In the genomic region with DNA sequence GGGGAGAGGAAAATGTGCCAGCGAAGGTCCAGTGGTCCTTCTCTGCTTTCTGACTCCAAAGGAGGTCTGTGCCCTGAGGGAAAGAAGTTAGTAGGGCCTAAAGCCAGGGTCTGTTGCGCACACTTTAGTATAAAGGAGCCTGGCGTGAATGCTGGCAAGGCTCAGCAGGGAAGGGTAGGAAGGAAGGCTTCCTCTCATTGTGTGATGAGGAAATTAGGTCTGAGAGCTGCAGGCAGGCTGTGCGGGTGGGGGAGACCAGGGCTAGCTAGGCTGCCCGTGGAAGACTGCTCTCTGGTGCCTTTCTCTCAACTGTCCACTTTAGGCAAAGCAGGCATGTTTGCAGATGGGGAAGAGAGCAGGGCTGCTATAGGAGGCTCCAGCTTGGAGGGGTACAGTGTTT, we compare ENCODE assay signal across 8 mouse cellular contexts. TPM values are rescaled to one million over a fixed set of nuclear protein-coding genes. Genes with fewer than 3 reads are reported as not detected.
DNase-seq lines count a peak whose midpoint lies in the region; ATAC-seq lines count a peak whose summit lies in the region.

No protein-coding gene starts in this region.

- WGBS in liver, embryonic 12.5 days (ENCODE audit: insufficient replicate concordance), result 51% methylated on average over 5 of the region's 5 CpGs
- WGBS in liver, embryonic 11.5 days, result 64% methylated on average over 5 of the region's 5 CpGs
- WGBS in hindbrain, embryonic 12.5 days, result 30% methylated on average over 5 of the region's 5 CpGs
- 46% methylated on average over 5 of the region's 5 CpGs for WGBS in limb, embryonic 15.5 days
- 61% methylated on average over 5 of the region's 5 CpGs for WGBS in stomach, embryonic 15.5 days

- peak overlapping the region; percentile 22; the same call in 1 of the 2 replicates for H3K27ac ChIP-seq in liver, embryonic 12.5 days
- no peak overlapping the region for H3K27ac ChIP-seq in liver, embryonic 11.5 days (ENCODE audit: low read depth, low read length)
- peak overlapping the region; percentile 8; the same call in 1 of the 2 replicates for H3K27ac ChIP-seq in hindbrain, embryonic 12.5 days
- peak overlapping the region; percentile 65; the same call in 1 of the 2 replicates for H3K27ac ChIP-seq in limb, embryonic 15.5 days
- H3K27ac ChIP-seq in stomach, embryonic 15.5 days, result peak overlapping the region; percentile 75

- H3K9ac ChIP-seq in liver, embryonic 12.5 days, result no peak overlapping the region
- H3K9ac ChIP-seq in liver, embryonic 11.5 days (ENCODE audit: low read depth, low read length), result no peak overlapping the region
- no peak overlapping the region for H3K9ac ChIP-seq in hindbrain, embryonic 12.5 days
- H3K9ac ChIP-seq in limb, embryonic 15.5 days, result no peak overlapping the region
- H3K9ac ChIP-seq in stomach, embryonic 15.5 days, result no peak overlapping the region

- H3K4me2 ChIP-seq in liver, embryonic 12.5 days, result no peak overlapping the region
- H3K4me2 ChIP-seq in liver, embryonic 11.5 days, result no peak overlapping the region; the same call in 1 of the 2 replicates
- H3K4me2 ChIP-seq in hindbrain, embryonic 12.5 days (replicated peaks), result no peak overlapping the region
- H3K4me2 ChIP-seq in limb, embryonic 15.5 days, result no peak overlapping the region
- H3K4me2 ChIP-seq in stomach, embryonic 15.5 days, result no peak overlapping the region

- no peak for ATAC-seq in liver, embryonic 12.5 days
- no peak for ATAC-seq in liver, embryonic 11.5 days (replicated peaks; ENCODE audit: low FRiP score)
- no peak for ATAC-seq in hindbrain, embryonic 12.5 days (ENCODE audit: low FRiP score)
- no peak for ATAC-seq in limb, embryonic 15.5 days (ENCODE audit: insufficient number of reproducible peaks, low FRiP score, low TSS enrichment, low read depth)
- ATAC-seq in stomach, embryonic 15.5 days (ENCODE audit: insufficient read depth, low FRiP score, low read depth), result no peak

- H3K4me3 ChIP-seq in liver, embryonic 12.5 days, result no peak overlapping the region
- no peak overlapping the region for H3K4me3 ChIP-seq in liver, embryonic 11.5 days (ENCODE audit: low read depth, low read length)
- no peak overlapping the region for H3K4me3 ChIP-seq in hindbrain, embryonic 12.5 days
- no peak overlapping the region for H3K4me3 ChIP-seq in limb, embryonic 15.5 days
- no peak overlapping the region for H3K4me3 ChIP-seq in stomach, embryonic 15.5 days (replicated peaks)

- no peaks in the 10 kb centered on the region for H3K27me3 ChIP-seq in liver, embryonic 12.5 days (replicated peaks)
- H3K27me3 ChIP-seq in liver, embryonic 11.5 days (replicated peaks; ENCODE audit: control insufficient read depth, insufficient read depth, low read length), result no peaks in the 10 kb centered on the region
- no peaks in the 10 kb centered on the region for H3K27me3 ChIP-seq in hindbrain, embryonic 12.5 days
- no peaks in the 10 kb centered on the region for H3K27me3 ChIP-seq in limb, embryonic 15.5 days
- H3K27me3 ChIP-seq in stomach, embryonic 15.5 days (replicated peaks), result no peaks in the 10 kb centered on the region

- peaks cover 74% of the 10 kb centered on the region for H3K4me1 ChIP-seq in liver, embryonic 12.5 days
- H3K4me1 ChIP-seq in liver, embryonic 11.5 days (replicated peaks; ENCODE audit: control insufficient read depth, insufficient read depth, low read length), result peaks cover 45% of the 10 kb centered on the region
- peaks cover 62% of the 10 kb centered on the region for H3K4me1 ChIP-seq in hindbrain, embryonic 12.5 days
- peaks cover 89% of the 10 kb centered on the region for H3K4me1 ChIP-seq in limb, embryonic 15.5 days
- H3K4me1 ChIP-seq in stomach, embryonic 15.5 days, result peaks cover 72% of the 10 kb centered on the region

- H3K9me3 ChIP-seq in liver, embryonic 12.5 days (replicated peaks), result no peaks in the 10 kb centered on the region
- no peaks in the 10 kb centered on the region for H3K9me3 ChIP-seq in liver, embryonic 11.5 days (ENCODE audit: control insufficient read depth, low read length)
- no peaks in the 10 kb centered on the region for H3K9me3 ChIP-seq in hindbrain, embryonic 12.5 days (replicated peaks)
- no peaks in the 10 kb centered on the region for H3K9me3 ChIP-seq in limb, embryonic 15.5 days
- H3K9me3 ChIP-seq in stomach, embryonic 15.5 days, result no peaks in the 10 kb centered on the region

- H3K36me3 ChIP-seq in liver, embryonic 12.5 days, result no peaks in the 10 kb centered on the region
- no peaks in the 10 kb centered on the region for H3K36me3 ChIP-seq in liver, embryonic 11.5 days (ENCODE audit: control insufficient read depth, insufficient read depth, low read length)
- no peaks in the 10 kb centered on the region for H3K36me3 ChIP-seq in hindbrain, embryonic 12.5 days
- H3K36me3 ChIP-seq in limb, embryonic 15.5 days, result no peaks in the 10 kb centered on the region
- no peaks in the 10 kb centered on the region; the same call in 1 of the 2 replicates for H3K36me3 ChIP-seq in stomach, embryonic 15.5 days

- DNase-seq in liver, embryonic 11.5 days (ENCODE audit: low spot score), result no peak
- no peak for DNase-seq in cerebellum, adult 9-11 months
- no peak for DNase-seq in retina, postnatal 1 day
- no peak for DNase-seq in right cerebral cortex, postnatal 25 days

RNA-seq across cellular contexts. Expression of a gene that starts 14.5 kb away (rescaled TPM):
- polyA plus RNA-seq in liver, embryonic 12.5 days (2016; fragmentation: Nextera tagmentation; extraction: Ambion mirVana), result 3.9 and 4.2 TPM in 2 replicates
- 5.2 and 5.5 TPM in 2 replicates for polyA plus RNA-seq in liver, embryonic 11.5 days (2014; fragmentation: Nextera tagmentation; extraction: Ambion mirVana)
- 11.1 and 11.2 TPM in 2 replicates for polyA plus RNA-seq in hindbrain, embryonic 12.5 days (2016; fragmentation: Nextera tagmentation; extraction: Ambion mirVana)
- 19.4 and 19.7 TPM in 2 replicates for polyA plus RNA-seq in limb, embryonic 15.5 days (2015; fragmentation: Nextera tagmentation; extraction: Ambion mirVana)
- polyA plus RNA-seq in stomach, embryonic 15.5 days (2015; fragmentation: Nextera tagmentation; extraction: Ambion mirVana), result 12.4 and 13.0 TPM in 2 replicates
